Mouse (Mus musculus) lung, postnatal 0 days (tissue): ENCODE data around the gene Axin1.

Source experiments
- CTCF ChIP-seq: IDR thresholded peaks from 2 replicates; pipeline ENCODE4 v1.5.1; 2016; ENCODE audit warnings: antibody characterized with exemption, mild to moderate bottlenecking
- EP300 ChIP-seq: IDR thresholded peaks from 2 replicates; pipeline ENCODE4 v1.6.1; 2016; ENCODE audit warnings: antibody characterized with exemption, mild to moderate bottlenecking, control low read depth

DNA sequence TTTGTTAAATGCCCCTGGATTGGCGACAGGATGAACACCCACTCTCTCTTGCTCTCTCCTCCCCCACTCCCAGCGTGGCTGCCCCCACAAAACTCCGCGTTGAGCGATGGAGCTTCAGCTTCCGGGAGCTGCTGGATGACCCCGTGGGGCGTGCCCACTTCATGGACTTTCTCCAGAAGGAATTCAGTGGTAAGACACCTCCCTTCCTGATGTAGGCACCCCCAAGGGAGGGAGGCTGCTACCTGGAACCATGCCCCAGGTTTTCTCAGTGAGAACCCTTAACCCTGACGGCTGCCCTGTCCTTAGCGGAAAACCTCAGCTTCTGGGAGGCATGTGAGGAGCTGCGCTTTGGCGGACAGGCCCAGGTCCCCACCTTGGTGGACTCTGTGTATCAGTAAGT lies 69.2 kb downstream of the Axin1 start, which contains the start of gene Arhgdig:
- no peak for TF ChIP-seq CTCF
- no peak for TF ChIP-seq EP300
